In the genomic region with DNA sequence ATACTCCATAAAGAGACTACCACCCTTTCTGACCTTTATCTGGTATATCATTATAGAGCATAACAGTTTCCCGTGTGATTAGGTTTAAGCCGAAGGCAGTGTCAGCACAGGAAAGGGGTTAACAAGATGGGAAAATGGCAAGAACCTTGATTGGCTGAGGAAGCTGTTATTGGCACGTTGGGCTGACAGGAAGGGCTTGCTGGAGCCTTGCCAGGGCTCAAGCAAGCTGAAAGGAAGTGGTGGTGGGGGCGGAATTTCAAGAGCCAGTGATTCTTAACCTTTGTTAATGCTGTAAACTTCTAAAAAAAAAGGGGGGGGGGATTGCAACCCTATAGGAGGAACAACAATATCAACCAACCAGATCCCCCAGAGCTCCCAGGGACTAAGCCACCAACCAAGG, we compare ENCODE assay signal across 9 mouse cellular contexts. TPM values are rescaled to one million over a fixed set of nuclear protein-coding genes. Genes with fewer than 3 reads are reported as not detected.
DNase-seq lines count a peak whose midpoint lies in the region; ATAC-seq and TF ChIP-seq lines count a peak whose summit lies in the region.
"Had no signal": no experiment of that assay in that cellular context is flagged by ENCODE, and none has a peak within 500 bp of the region (broad histone marks: within the 10 kb centered on the region; RNA-seq: fewer than 3 reads in every experiment).

No protein-coding gene starts in this region.

- no peak for TF ChIP-seq POLR2A in liver, adult 2 months (IDR thresholded peaks at IDR 0.05; ENCODE audit: extremely low read depth, insufficient read depth, low read length)

- peaks cover 2% of the 10 kb centered on the region for H3K4me1 ChIP-seq in liver, adult 2 months (ENCODE audit: control insufficient read depth, insufficient read depth, low read length)
- peaks cover 3% of the 10 kb centered on the region; the same call in 1 of the 2 replicates for H3K4me1 ChIP-seq in liver, embryonic 11.5 days (replicated peaks; ENCODE audit: control insufficient read depth, insufficient read depth, low read length)
- H3K4me1 ChIP-seq in lung, embryonic 15.5 days = peaks cover 28% of the 10 kb centered on the region

- whole genome bisulfite sequencing in liver, adult 2 months = 52% methylated on average over 4 of the region's 4 CpGs
- 31% methylated on average over 4 of the region's 4 CpGs for WGBS in liver, embryonic 11.5 days
- WGBS in lung, embryonic 15.5 days = 11% methylated on average over 4 of the region's 4 CpGs

- H3K27ac ChIP-seq in liver, adult 2 months (replicated peaks; ENCODE audit: insufficient read depth, low read depth, low read length) = no peak overlapping the region
- H3K27ac ChIP-seq in liver, embryonic 11.5 days (ENCODE audit: low read depth, low read length) = no peak overlapping the region
- H3K27ac ChIP-seq in lung, embryonic 15.5 days = peak overlapping the region; percentile 61

- TF ChIP-seq CTCF in liver, adult 2 months (IDR thresholded peaks at IDR 0.05; ENCODE audit: low read depth, low read length) = no peak

- H3K9me3 ChIP-seq in liver, embryonic 11.5 days (ENCODE audit: control insufficient read depth, low read length) = no peaks in the 10 kb centered on the region
- no peaks in the 10 kb centered on the region for H3K9me3 ChIP-seq in lung, embryonic 15.5 days

- H3K27me3 ChIP-seq in liver, adult 2 months (ENCODE audit: control insufficient read depth, insufficient read depth, low read length) = no peaks in the 10 kb centered on the region
- H3K27me3 ChIP-seq in liver, embryonic 11.5 days (replicated peaks; ENCODE audit: control insufficient read depth, insufficient read depth, low read length) = no peaks in the 10 kb centered on the region
- no peaks in the 10 kb centered on the region for H3K27me3 ChIP-seq in lung, embryonic 15.5 days

- no peak overlapping the region for H3K4me3 ChIP-seq in liver, adult 2 months (ENCODE audit: insufficient read depth, low read depth, low read length)
- H3K4me3 ChIP-seq in liver, embryonic 11.5 days (ENCODE audit: low read depth, low read length) = no peak overlapping the region
- no peak overlapping the region for H3K4me3 ChIP-seq in lung, embryonic 15.5 days
- H3K4me3 ChIP-seq: myocyte had no signal

- no peak overlapping the region for H3K4me2 ChIP-seq in liver, embryonic 11.5 days
- no peak overlapping the region for H3K4me2 ChIP-seq in lung, embryonic 15.5 days

- H3K9ac ChIP-seq in liver, adult 2 months (ENCODE audit: low read depth, low read length) = no peak overlapping the region
- H3K9ac ChIP-seq in liver, embryonic 11.5 days (ENCODE audit: low read depth, low read length) = no peak overlapping the region
- H3K9ac ChIP-seq in lung, embryonic 15.5 days = no peak overlapping the region

- no peaks in the 10 kb centered on the region for H3K36me3 ChIP-seq in liver, adult 2 months (ENCODE audit: control insufficient read depth, insufficient read depth, low read length)
- H3K36me3 ChIP-seq in liver, embryonic 11.5 days (ENCODE audit: control insufficient read depth, insufficient read depth, low read length) = no peaks in the 10 kb centered on the region
- no peaks in the 10 kb centered on the region for H3K36me3 ChIP-seq in lung, embryonic 15.5 days

- peak; percentile 31 for DNase-seq in liver, adult 2 months (ENCODE audit: extremely low read depth, low read depth, low spot score)
- no peak for DNase-seq in liver, embryonic 11.5 days (ENCODE audit: low spot score)
- peak; percentile 32 to 59 for DNase-seq in heart, adult 9 months (ENCODE audit: low spot score in 2 of 2)
- DNase-seq in thymus, postnatal 14 days = peak; percentile 65
- no peak for DNase-seq in frontal cortex, postnatal 14 days (ENCODE audit: low spot score in 2 of 2)
- no peak for DNase-seq in neural tube, embryonic 10.5 days (ENCODE audit: extremely low spot score, low spot score)
- no peak for DNase-seq in cerebellum, postnatal 4 days (ENCODE audit: low spot score in 2 of 2)

- no peak for ATAC-seq in liver, embryonic 11.5 days (replicated peaks; ENCODE audit: low FRiP score)
- no peak for ATAC-seq in lung, embryonic 15.5 days (ENCODE audit: borderline replicate concordance, extremely low read depth, low FRiP score, low TSS enrichment)

- no peaks in the 10 kb centered on the region for H3K79me2 ChIP-seq in liver, adult 2 months (ENCODE audit: control insufficient read depth, insufficient read depth, low read length)

RNA-seq across cellular contexts. Expression of a gene that starts 6.4 kb away (rescaled TPM):
- total RNA-seq in liver, adult 2 months (2014; rRNA removed) = 7.8 and 9.2 TPM in 2 replicates
- polyA plus RNA-seq in liver, adult 2 months (2012; rRNA removed) = 2.6 and 2.8 TPM in 2 replicates
- 28.2 and 30.6 TPM in 2 replicates for polyA plus RNA-seq in liver, embryonic 11.5 days (2014; fragmentation: Nextera tagmentation; extraction: Ambion mirVana)
- polyA plus RNA-seq in lung, embryonic 15.5 days (2015; fragmentation: Nextera tagmentation; extraction: Ambion mirVana) = 107 and 115 TPM in 2 replicates

RNA-seq across cellular contexts. Expression of a gene that starts 28.5 kb away (rescaled TPM):
- 3.0 and 4.6 TPM in 2 replicates for total RNA-seq in liver, adult 2 months (2014; rRNA removed)
- polyA plus RNA-seq in liver, adult 2 months (2012; rRNA removed) = 1.6 and 2.7 TPM in 2 replicates
- 1.0 and 1.4 TPM in 2 replicates for polyA plus RNA-seq in liver, embryonic 11.5 days (2014; fragmentation: Nextera tagmentation; extraction: Ambion mirVana)
- 2.7 and 2.9 TPM in 2 replicates for polyA plus RNA-seq in lung, embryonic 15.5 days (2015; fragmentation: Nextera tagmentation; extraction: Ambion mirVana)

Comparison
In these comparisons a context has a peak if more than half of its experiments do, and no peak if none do; other contexts are left out.
1. DNase-seq: peak in liver, adult 2 months (single experiment), heart, adult 9 months (2 of 2) and thymus, postnatal 14 days (single experiment); none in liver, embryonic 11.5 days (single experiment), frontal cortex, postnatal 14 days (0 of 2), neural tube, embryonic 10.5 days (single experiment) and cerebellum, postnatal 4 days (0 of 2).